Mouse (Mus musculus): ENCODE data around the gene Fuk. TPM values are rescaled to one million over a fixed set of nuclear protein-coding genes. Genes with fewer than 3 reads are reported as not detected.

Gene Fuk
- polyA plus RNA-seq (2012; rRNA removed), result 16.2 and 22.4 TPM in 2 replicates
- 10.4 and 10.6 TPM in 2 replicates for polyA plus RNA-seq (2014; fragmentation: Nextera tagmentation; extraction: Ambion mirVana)

DNA sequence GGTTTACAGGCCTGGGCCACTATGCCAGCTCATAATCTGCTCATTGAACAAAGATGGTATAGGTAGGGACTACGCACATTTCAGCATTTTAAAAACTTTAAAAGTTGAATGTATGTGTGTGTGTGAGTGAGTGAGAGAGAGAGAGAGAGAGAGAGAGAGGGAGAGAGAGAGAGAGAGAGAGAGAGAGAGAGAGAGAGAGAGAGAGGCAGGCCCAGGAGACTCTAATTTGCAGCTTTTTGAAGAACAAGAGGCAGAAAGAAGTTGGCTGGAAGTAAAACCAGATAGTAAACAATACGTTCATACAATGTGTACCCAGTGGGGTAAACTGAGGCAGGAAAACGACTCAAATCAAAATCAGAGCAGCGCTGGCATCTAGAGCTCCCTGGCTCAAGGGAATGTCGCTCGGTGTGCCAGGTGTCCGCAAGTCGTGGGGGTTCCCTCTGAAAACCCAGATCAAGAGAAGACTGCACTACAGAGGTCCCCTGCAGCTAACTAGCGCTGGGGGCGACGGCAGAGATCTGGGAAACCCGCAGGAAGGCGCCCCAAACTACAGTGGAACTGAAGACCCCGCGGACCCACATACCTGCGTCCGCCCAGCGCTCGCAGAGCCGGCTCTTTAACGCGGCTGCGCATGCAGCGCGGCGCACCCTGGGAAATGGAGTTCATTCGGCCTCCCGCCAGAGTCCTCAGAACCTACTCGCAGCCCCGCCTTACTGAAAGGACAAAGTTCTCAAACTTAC, at the start of gene Fuk:
Fuk (minus strand) TSS at position 650 of the 740 bp plus-strand sequence.
- Histone ChIP-seq H3K27ac (replicated peaks; ENCODE audit: low read depth, low read length) (no peak within 1 kb of the TSS), H3K9ac (ENCODE audit: low read depth, low read length, severe bottlenecking) (peak within 1 kb of the TSS; percentile 70), H3K9me3 (ENCODE audit: control insufficient read depth, low read length) (no peaks in the 10 kb centered on the region), H3K27me3 (ENCODE audit: control insufficient read depth, insufficient read depth, low read length) (no peaks in the 10 kb centered on the region), H3K36me3 (ENCODE audit: control insufficient read depth, insufficient read depth, low read length) (peaks cover 21% of the 10 kb centered on the region), H3K4me2 (replicated peaks; ENCODE audit: low read depth, low read length, severe bottlenecking) (peak within 1 kb of the TSS; percentile 55), H3K4me1 (ENCODE audit: control insufficient read depth, insufficient read depth, low read length) (no peaks in the 10 kb centered on the region), H3K4me3 (replicated peaks; ENCODE audit: low read length) (peak within 1 kb of the TSS; percentile 61)
- TF ChIP-seq POLR2A (IDR thresholded peaks at IDR 0.05; ENCODE audit: borderline replicate concordance, extremely low read depth, insufficient read depth, insufficient read length), result peak; percentile 66; the same call in 1 of the 2 replicates
- peak; percentile 80 for DNase-seq (ENCODE audit: low spot score)
- ATAC-seq (ENCODE audit: low FRiP score, low read depth), result peak; percentile 92
- WGBS, result 2% methylated on average over 30 of the region's 30 CpGs

GRCm38 (mm10) chr8:110950065-110950484, 47.8 kb upstream of the Fuk start:
- DNase-seq (ENCODE audit: low spot score) (no peak), ATAC-seq (ENCODE audit: low FRiP score, low read depth) (0 out of 2 replicates have a peak, but pooled peaks have one; percentile 47)
- 74% methylated on average over 17 of the region's 17 CpGs for WGBS
- Histone ChIP-seq H3K27me3 (ENCODE audit: control insufficient read depth, insufficient read depth, low read length) (no peaks in the 10 kb centered on the region), H3K9ac (ENCODE audit: low read depth, low read length, severe bottlenecking) (no peak overlapping the region), H3K27ac (replicated peaks; ENCODE audit: low read depth, low read length) (no peak overlapping the region), H3K4me3 (replicated peaks; ENCODE audit: low read length) (no peak overlapping the region), H3K36me3 (ENCODE audit: control insufficient read depth, insufficient read depth, low read length) (peaks cover 12% of the 10 kb centered on the region), H3K4me2 (replicated peaks; ENCODE audit: low read depth, low read length, severe bottlenecking) (no peak overlapping the region), H3K9me3 (ENCODE audit: control insufficient read depth, low read length) (no peaks in the 10 kb centered on the region), H3K4me1 (ENCODE audit: control insufficient read depth, insufficient read depth, low read length) (no peaks in the 10 kb centered on the region)
- TF ChIP-seq POLR2A (IDR thresholded peaks at IDR 0.05; ENCODE audit: borderline replicate concordance, extremely low read depth, insufficient read depth, insufficient read length), result no peak

- WGBS, result 95% methylated on average over 4 of the region's 4 CpGs
- H3K27ac ChIP-seq (replicated peaks; ENCODE audit: low read depth, low read length), result no peak overlapping the region
- TF ChIP-seq POLR2A (IDR thresholded peaks at IDR 0.05; ENCODE audit: borderline replicate concordance, extremely low read depth, insufficient read depth, insufficient read length), result no peak
Measured at GRCm38 (mm10) chr8:110945716-110946115, 43.4 kb upstream of the Fuk start.

DNA sequence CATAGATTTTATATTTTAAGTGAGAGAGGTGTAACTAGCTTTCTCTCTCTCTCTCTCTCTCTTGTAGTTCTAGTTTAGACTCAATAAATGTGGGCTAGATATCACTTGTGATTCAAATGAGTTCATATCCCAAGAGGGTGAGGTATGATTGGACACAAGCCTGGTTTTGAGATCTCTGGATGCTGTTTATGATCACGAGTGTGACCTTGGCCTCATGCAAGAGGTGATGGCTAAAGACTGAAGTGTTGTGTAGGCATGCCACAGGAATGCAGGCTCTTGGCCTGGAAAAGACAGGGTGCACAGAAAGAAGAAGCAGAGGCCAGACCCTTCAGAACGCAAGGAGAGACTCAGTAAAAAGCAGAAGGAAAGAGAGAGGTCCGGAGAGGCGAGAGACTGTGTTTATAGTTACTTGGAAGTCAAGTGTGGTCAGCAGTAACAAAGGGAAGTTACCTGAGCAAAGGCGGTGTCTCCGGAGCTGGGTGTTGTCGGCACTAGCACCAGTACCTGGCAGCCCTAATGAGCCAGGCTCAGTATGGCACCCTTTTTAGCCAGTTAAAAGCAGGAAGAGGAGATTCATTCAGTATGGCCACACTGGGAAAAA, 42.1 kb upstream of the Fuk start:
- Histone ChIP-seq H3K27me3 (ENCODE audit: control insufficient read depth, insufficient read depth, low read length) (no peaks in the 10 kb centered on the region), H3K4me2 (replicated peaks; ENCODE audit: low read depth, low read length, severe bottlenecking) (no peak overlapping the region), H3K36me3 (ENCODE audit: control insufficient read depth, insufficient read depth, low read length) (peaks cover 9% of the 10 kb centered on the region), H3K9ac (ENCODE audit: low read depth, low read length, severe bottlenecking) (no peak overlapping the region), H3K4me1 (ENCODE audit: control insufficient read depth, insufficient read depth, low read length) (no peaks in the 10 kb centered on the region), H3K4me3 (replicated peaks; ENCODE audit: low read length) (no peak overlapping the region), H3K27ac (replicated peaks; ENCODE audit: low read depth, low read length) (no peak overlapping the region), H3K9me3 (ENCODE audit: control insufficient read depth, low read length) (no peaks in the 10 kb centered on the region)
- 89% methylated on average over 7 of the region's 7 CpGs for WGBS
- no peak for TF ChIP-seq POLR2A (IDR thresholded peaks at IDR 0.05; ENCODE audit: borderline replicate concordance, extremely low read depth, insufficient read depth, insufficient read length)
- no peak for DNase-seq (ENCODE audit: low spot score)
- no peak for ATAC-seq (ENCODE audit: low FRiP score, low read depth)

More at GRCm38 (mm10) chr8:110945716-110946115, 43.4 kb upstream of the Fuk start:
- no peak overlapping the region for H3K9ac ChIP-seq (ENCODE audit: low read depth, low read length, severe bottlenecking)
- H3K4me2 ChIP-seq (replicated peaks; ENCODE audit: low read depth, low read length, severe bottlenecking), result no peak overlapping the region
- peaks cover 9% of the 10 kb centered on the region for H3K36me3 ChIP-seq (ENCODE audit: control insufficient read depth, insufficient read depth, low read length)
- DNase-seq (ENCODE audit: low spot score) (no peak), ATAC-seq (ENCODE audit: low FRiP score, low read depth) (no peak)
- no peaks in the 10 kb centered on the region for H3K4me1 ChIP-seq (ENCODE audit: control insufficient read depth, insufficient read depth, low read length)
- no peaks in the 10 kb centered on the region for H3K27me3 ChIP-seq (ENCODE audit: control insufficient read depth, insufficient read depth, low read length)
- H3K9me3 ChIP-seq (ENCODE audit: control insufficient read depth, low read length), result no peaks in the 10 kb centered on the region
- H3K4me3 ChIP-seq (replicated peaks; ENCODE audit: low read length), result no peak overlapping the region

DNA sequence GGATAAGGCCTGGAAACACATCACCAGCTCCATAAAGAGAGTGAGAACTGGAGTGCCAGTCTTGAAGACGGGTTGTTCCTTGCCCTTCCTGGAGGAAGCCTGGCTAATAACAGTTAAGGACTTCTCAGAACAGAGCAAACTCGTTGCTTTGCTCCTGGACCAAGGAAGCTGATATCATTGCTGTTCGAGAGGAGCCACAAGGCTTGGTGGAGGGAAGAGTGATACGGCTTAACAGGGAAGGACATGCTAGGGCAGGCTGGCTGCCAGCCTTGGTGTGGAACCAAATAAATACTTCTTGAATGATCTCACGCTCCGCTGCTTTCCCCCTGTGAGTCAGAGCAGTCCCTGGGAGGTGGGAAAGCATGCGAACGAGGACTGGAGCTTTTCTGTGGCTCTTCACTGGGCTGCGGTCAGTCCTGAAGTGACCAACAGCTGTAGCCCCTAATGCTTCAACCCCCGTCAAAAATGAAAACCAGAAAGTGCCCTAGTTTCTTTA, 39.2 kb upstream of the Fuk start:
- TF ChIP-seq POLR2A (IDR thresholded peaks at IDR 0.05; ENCODE audit: borderline replicate concordance, extremely low read depth, insufficient read depth, insufficient read length), result no peak
- Histone ChIP-seq H3K27me3 (ENCODE audit: control insufficient read depth, insufficient read depth, low read length) (no peaks in the 10 kb centered on the region), H3K9me3 (ENCODE audit: control insufficient read depth, low read length) (no peaks in the 10 kb centered on the region), H3K4me3 (replicated peaks; ENCODE audit: low read length) (no peak overlapping the region), H3K4me1 (ENCODE audit: control insufficient read depth, insufficient read depth, low read length) (peaks cover 4% of the 10 kb centered on the region), H3K27ac (replicated peaks; ENCODE audit: low read depth, low read length) (peak overlapping the region; percentile 9; the same call in 1 of the 2 replicates), H3K4me2 (replicated peaks; ENCODE audit: low read depth, low read length, severe bottlenecking) (no peak overlapping the region), H3K36me3 (ENCODE audit: control insufficient read depth, insufficient read depth, low read length) (peaks cover 3% of the 10 kb centered on the region), H3K9ac (ENCODE audit: low read depth, low read length, severe bottlenecking) (no peak overlapping the region)
- 63% methylated on average over 10 of the region's 10 CpGs for WGBS
- DNase-seq (ENCODE audit: low spot score) (peak; percentile 66), ATAC-seq (ENCODE audit: low FRiP score, low read depth) (no peak)
